Mouse (Mus musculus): ENCODE results near the gene Limd1. TPM values are rescaled to one million over a fixed set of nuclear protein-coding genes. Genes with fewer than 3 reads are reported as not detected.

Gene Limd1
- polyA plus RNA-seq, 1 experiment from 2014 or later, result 48.3 TPM

DNA sequence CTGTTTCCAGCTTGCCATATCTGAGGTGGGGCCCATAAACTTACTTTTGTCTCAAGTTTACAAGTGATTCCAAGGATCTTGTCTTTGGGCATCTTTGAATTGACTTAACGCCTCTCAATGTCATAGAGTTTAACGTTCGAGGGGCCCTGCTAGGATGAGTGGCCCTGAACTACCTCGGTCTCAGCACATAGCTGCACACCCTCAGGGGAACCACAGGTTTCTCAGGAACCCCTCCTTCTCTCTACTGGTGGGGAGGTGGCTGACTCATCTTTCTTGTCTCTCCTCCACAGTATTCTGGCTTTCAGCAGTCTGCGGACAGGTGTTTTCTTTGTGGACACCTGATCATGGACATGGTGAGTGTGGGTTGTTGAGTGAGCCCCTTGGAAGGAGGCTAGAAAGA, 32.4 kb downstream of the Limd1 start:
- H3K27ac ChIP-seq (replicated peaks; ENCODE audit: low read depth, low read length), result no peak overlapping the region
- H3K9me3 ChIP-seq (replicated peaks; ENCODE audit: control insufficient read depth, low read length), result no peaks in the 10 kb centered on the region
- 91% methylated on average over 5 of the region's 5 CpGs for WGBS
- no peaks in the 10 kb centered on the region for H3K36me3 ChIP-seq (replicated peaks; ENCODE audit: control insufficient read depth, insufficient read depth, low read depth, low read length)
- H3K4me1 ChIP-seq (ENCODE audit: control insufficient read depth, insufficient read depth, low read length), result no peaks in the 10 kb centered on the region
- H3K27me3 ChIP-seq (ENCODE audit: control insufficient read depth, insufficient read depth, low read length), result no peaks in the 10 kb centered on the region
- H3K4me2 ChIP-seq (ENCODE audit: low read depth, low read length), result no peak overlapping the region
- no peak for DNase-seq (ENCODE audit: low spot score)
- no peak overlapping the region for H3K4me3 ChIP-seq (ENCODE audit: low read depth, low read length)
- no peak for ATAC-seq (replicated peaks; ENCODE audit: insufficient number of reproducible peaks, low FRiP score, low TSS enrichment, low read depth)
- H3K9ac ChIP-seq (replicated peaks; ENCODE audit: low read length), result no peak overlapping the region

DNA sequence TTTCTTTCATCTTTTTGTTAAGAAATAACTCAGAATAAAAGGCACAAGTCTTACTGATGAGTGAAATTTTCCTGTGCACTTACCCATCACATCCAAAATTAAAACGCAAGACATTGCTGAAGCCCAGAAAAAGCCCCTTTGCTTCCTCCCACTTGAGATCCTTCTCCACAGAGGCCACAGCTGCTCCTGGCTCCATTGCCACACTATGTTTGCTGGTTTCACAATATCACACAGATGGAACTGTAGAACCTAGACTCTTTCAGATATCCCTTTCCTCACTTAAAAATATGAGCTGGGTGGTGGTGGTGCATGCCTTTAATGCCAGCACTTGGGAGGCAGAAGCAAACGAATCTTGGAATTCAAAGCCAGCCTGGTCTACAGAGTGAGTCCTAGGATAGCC, 34.0 kb downstream of the Limd1 start:
- no peaks in the 10 kb centered on the region for H3K9me3 ChIP-seq (replicated peaks; ENCODE audit: control insufficient read depth, low read length)
- peaks cover 6% of the 10 kb centered on the region; the same call in 1 of the 2 replicates for H3K36me3 ChIP-seq (replicated peaks; ENCODE audit: control insufficient read depth, insufficient read depth, low read depth, low read length)
- H3K27ac ChIP-seq (replicated peaks; ENCODE audit: low read depth, low read length), result no peak overlapping the region
- DNase-seq (ENCODE audit: low spot score) (no peak), ATAC-seq (replicated peaks; ENCODE audit: insufficient number of reproducible peaks, low FRiP score, low TSS enrichment, low read depth) (no peak)
- H3K9ac ChIP-seq (replicated peaks; ENCODE audit: low read length), result no peak overlapping the region
- H3K4me2 ChIP-seq (ENCODE audit: low read depth, low read length), result no peak overlapping the region
- no peaks in the 10 kb centered on the region for H3K4me1 ChIP-seq (ENCODE audit: control insufficient read depth, insufficient read depth, low read length)
- H3K4me3 ChIP-seq (ENCODE audit: low read depth, low read length), result no peak overlapping the region
- no peaks in the 10 kb centered on the region for H3K27me3 ChIP-seq (ENCODE audit: control insufficient read depth, insufficient read depth, low read length)
- 84% methylated on average over 2 of the region's 2 CpGs for WGBS

DNA sequence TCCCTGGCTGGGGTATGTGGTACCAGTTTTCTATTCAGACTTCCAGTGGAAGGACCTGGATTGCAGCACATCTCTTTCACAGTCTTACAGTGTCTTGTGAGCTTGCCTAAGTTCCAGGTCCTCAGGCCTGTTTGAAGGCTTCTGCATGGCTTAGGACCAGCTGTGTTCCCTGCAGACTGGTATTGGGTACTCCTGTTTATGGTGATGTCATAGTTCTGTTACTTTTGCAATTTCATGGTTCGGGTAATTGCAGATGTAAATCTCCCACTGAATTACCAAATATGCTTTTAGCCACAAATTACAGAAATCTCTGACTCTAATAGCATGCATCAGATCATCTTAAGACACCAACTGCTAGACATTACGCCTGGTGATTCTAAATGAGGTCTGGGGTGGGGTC, 36.6 kb downstream of the Limd1 start:
- H3K4me3 ChIP-seq (ENCODE audit: low read depth, low read length), result no peak overlapping the region
- no peaks in the 10 kb centered on the region for H3K27me3 ChIP-seq (ENCODE audit: control insufficient read depth, insufficient read depth, low read length)
- DNase-seq (ENCODE audit: low spot score), result no peak
- H3K9me3 ChIP-seq (replicated peaks; ENCODE audit: control insufficient read depth, low read length), result no peaks in the 10 kb centered on the region
- H3K36me3 ChIP-seq (replicated peaks; ENCODE audit: control insufficient read depth, insufficient read depth, low read depth, low read length), result peaks cover 13% of the 10 kb centered on the region
- no peak for ATAC-seq (replicated peaks; ENCODE audit: insufficient number of reproducible peaks, low FRiP score, low TSS enrichment, low read depth)
- 84% methylated on average over 2 of the region's 2 CpGs for WGBS
- H3K27ac ChIP-seq (replicated peaks; ENCODE audit: low read depth, low read length), result no peak overlapping the region
- H3K4me2 ChIP-seq (ENCODE audit: low read depth, low read length), result no peak overlapping the region
- no peaks in the 10 kb centered on the region for H3K4me1 ChIP-seq (ENCODE audit: control insufficient read depth, insufficient read depth, low read length)
- H3K9ac ChIP-seq (replicated peaks; ENCODE audit: low read length), result no peak overlapping the region

DNA sequence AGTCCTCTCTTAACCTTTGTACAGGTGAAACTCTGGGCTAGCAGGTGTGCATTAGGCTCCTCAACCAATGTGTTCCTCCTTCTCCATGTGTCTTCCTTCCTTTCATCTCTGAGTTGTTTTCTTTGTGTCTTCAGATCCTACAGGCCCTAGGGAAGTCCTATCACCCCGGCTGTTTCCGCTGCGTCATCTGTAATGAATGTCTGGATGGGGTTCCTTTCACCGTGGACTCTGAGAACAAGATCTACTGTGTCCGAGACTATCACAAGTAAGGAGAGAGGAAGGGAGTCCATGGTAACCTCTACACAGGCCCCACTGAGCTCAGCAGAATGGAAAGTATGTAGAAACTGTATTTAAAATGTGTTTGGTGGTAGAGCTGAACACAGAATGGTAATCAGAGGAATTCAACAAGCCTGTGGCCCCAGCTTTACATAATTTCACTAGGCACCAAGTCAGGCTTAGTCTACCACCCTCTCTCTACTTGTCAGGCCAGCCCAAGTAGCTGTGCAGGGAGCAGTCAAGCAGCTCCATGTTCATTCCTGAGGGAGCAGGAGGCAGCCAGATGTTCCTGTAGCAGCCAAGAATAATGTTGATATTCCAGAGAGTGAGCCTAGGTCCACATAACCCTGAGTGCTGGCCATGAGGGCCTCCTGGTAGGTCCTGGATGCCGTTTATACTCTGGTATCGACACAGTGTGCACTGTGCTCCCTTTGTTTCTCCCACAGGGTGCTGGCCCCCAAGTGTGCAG, 38.3 kb downstream of the Limd1 start:
- DNase-seq (ENCODE audit: low spot score) (no peak), ATAC-seq (replicated peaks; ENCODE audit: insufficient number of reproducible peaks, low FRiP score, low TSS enrichment, low read depth) (no peak)
- 95% methylated on average over 7 of the region's 7 CpGs for WGBS
- no peak overlapping the region for H3K27ac ChIP-seq (replicated peaks; ENCODE audit: low read depth, low read length)
- no peak overlapping the region for H3K4me2 ChIP-seq (ENCODE audit: low read depth, low read length)
- H3K36me3 ChIP-seq (replicated peaks; ENCODE audit: control insufficient read depth, insufficient read depth, low read depth, low read length), result peaks cover 15% of the 10 kb centered on the region
- no peaks in the 10 kb centered on the region for H3K4me1 ChIP-seq (ENCODE audit: control insufficient read depth, insufficient read depth, low read length)
- H3K4me3 ChIP-seq (ENCODE audit: low read depth, low read length), result no peak overlapping the region
- H3K9ac ChIP-seq (replicated peaks; ENCODE audit: low read length), result no peak overlapping the region
- H3K27me3 ChIP-seq (ENCODE audit: control insufficient read depth, insufficient read depth, low read length), result no peaks in the 10 kb centered on the region
- no peaks in the 10 kb centered on the region for H3K9me3 ChIP-seq (replicated peaks; ENCODE audit: control insufficient read depth, low read length)

DNA sequence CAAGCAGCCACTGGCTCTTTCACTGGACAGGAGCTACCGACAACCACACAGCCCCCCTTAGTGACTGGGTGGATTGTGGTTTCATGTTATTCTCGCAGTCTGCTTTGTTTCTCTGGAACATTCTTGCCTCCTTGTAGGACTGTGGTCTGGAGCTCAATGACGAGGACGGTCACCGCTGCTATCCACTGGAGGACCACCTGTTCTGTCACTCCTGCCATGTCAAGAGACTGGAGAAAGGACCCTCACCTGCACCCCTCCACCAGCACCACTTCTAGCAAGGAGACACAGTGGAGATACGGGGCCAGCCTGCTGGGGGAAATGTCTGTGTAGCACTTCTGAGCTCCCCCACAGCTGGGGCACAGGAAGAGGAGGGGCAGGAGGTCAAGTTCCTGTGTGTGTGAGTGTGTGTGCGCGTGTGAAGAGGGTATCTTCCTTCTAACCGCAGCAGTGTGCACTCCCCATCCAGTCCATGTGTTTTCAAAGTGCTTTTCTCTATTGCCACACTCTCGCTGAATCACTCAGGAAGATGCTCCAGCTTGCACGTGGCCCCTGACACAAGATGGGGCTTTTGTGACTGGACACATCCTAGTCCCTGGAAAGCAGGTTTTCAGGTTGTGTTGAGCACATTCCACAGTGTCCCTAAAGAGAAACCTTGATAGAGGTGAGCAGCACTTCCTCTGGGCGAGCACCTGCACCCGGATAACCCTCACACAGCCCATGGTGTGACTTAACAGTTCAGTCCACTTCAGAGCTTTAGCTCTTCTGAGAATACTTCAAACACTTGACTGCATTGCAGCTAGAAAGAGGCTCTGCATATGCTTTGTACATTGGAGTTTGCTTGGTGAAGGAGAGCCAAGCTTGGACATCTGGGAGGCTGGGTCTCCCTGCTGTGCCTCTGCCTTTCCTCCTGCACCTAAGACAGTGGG, 40.7 kb downstream of the Limd1 start:
- WGBS, result 84% methylated on average over 13 of the region's 13 CpGs
- no peak for ATAC-seq (replicated peaks; ENCODE audit: insufficient number of reproducible peaks, low FRiP score, low TSS enrichment, low read depth)
- DNase-seq (ENCODE audit: low spot score), result no peak
- Histone ChIP-seq H3K27me3 (ENCODE audit: control insufficient read depth, insufficient read depth, low read length) (no peaks in the 10 kb centered on the region), H3K4me3 (ENCODE audit: low read depth, low read length) (no peak overlapping the region), H3K9ac (replicated peaks; ENCODE audit: low read length) (no peak overlapping the region), H3K9me3 (replicated peaks; ENCODE audit: control insufficient read depth, low read length) (no peaks in the 10 kb centered on the region), H3K27ac (replicated peaks; ENCODE audit: low read depth, low read length) (no peak overlapping the region), H3K4me2 (ENCODE audit: low read depth, low read length) (no peak overlapping the region), H3K4me1 (ENCODE audit: control insufficient read depth, insufficient read depth, low read length) (no peaks in the 10 kb centered on the region), H3K36me3 (replicated peaks; ENCODE audit: control insufficient read depth, insufficient read depth, low read depth, low read length) (peaks cover 15% of the 10 kb centered on the region)

DNA sequence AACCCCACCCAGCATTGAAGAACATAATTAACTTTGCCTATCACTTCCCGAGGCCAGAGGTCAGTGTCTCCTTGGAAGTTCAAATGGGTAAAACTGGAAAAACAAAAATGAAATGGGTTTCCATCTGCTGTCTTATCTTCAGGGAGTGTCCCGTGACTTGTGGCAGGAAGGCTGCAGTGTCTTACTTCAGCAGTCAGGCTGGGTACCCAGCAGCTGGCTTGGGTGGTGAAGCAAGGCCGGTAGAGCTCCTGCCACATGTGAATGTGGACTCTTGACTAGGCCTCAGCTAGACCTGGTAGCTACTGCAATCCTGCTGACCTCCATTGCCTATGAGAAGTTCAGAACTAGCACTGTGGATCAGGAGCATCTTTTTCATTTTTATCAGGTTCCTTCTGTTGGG, 42.2 kb downstream of the Limd1 start:
- DNase-seq (ENCODE audit: low spot score) (no peak), ATAC-seq (replicated peaks; ENCODE audit: insufficient number of reproducible peaks, low FRiP score, low TSS enrichment, low read depth) (no peak)
- Histone ChIP-seq H3K27me3 (ENCODE audit: control insufficient read depth, insufficient read depth, low read length) (no peaks in the 10 kb centered on the region), H3K9me3 (replicated peaks; ENCODE audit: control insufficient read depth, low read length) (no peaks in the 10 kb centered on the region), H3K27ac (replicated peaks; ENCODE audit: low read depth, low read length) (no peak overlapping the region), H3K36me3 (replicated peaks; ENCODE audit: control insufficient read depth, insufficient read depth, low read depth, low read length) (peaks cover 15% of the 10 kb centered on the region), H3K4me3 (ENCODE audit: low read depth, low read length) (no peak overlapping the region), H3K9ac (replicated peaks; ENCODE audit: low read length) (no peak overlapping the region), H3K4me1 (ENCODE audit: control insufficient read depth, insufficient read depth, low read length) (no peaks in the 10 kb centered on the region), H3K4me2 (ENCODE audit: low read depth, low read length) (no peak overlapping the region)
- 84% methylated on average over 3 of the region's 3 CpGs for WGBS

DNA sequence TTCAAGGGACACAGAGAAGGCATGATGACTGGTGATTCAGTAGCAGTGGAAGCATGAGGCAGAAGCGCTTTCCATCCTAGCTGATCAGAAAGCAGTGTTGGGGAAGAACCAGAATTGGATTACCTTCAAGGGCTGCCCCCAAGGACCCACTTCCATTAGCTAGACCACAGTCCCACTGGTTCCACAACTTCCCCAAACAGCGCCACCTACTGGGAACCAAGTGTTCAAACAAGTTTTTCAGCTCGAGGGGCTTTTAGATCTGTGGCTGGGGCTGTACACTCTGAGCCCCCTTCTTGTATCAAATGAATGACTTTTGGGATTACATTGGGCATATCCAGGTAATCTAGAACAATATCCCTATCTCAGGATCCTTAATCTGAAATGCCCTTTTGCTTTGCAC, 45.2 kb downstream of the Limd1 start:
- H3K4me2 ChIP-seq (ENCODE audit: low read depth, low read length), result no peak overlapping the region
- DNase-seq (ENCODE audit: low spot score), result peak; percentile 51
- no peak overlapping the region for H3K27ac ChIP-seq (replicated peaks; ENCODE audit: low read depth, low read length)
- H3K4me3 ChIP-seq (ENCODE audit: low read depth, low read length), result no peak overlapping the region
- no peak for ATAC-seq (replicated peaks; ENCODE audit: insufficient number of reproducible peaks, low FRiP score, low TSS enrichment, low read depth)
- no peaks in the 10 kb centered on the region for H3K4me1 ChIP-seq (ENCODE audit: control insufficient read depth, insufficient read depth, low read length)
- H3K9me3 ChIP-seq (replicated peaks; ENCODE audit: control insufficient read depth, low read length), result no peaks in the 10 kb centered on the region
- H3K36me3 ChIP-seq (replicated peaks; ENCODE audit: control insufficient read depth, insufficient read depth, low read depth, low read length), result peaks cover 10% of the 10 kb centered on the region; the same call in 1 of the 2 replicates
- H3K9ac ChIP-seq (replicated peaks; ENCODE audit: low read length), result no peak overlapping the region
- 33% methylated on average over 3 of the region's 3 CpGs for WGBS
- H3K27me3 ChIP-seq (ENCODE audit: control insufficient read depth, insufficient read depth, low read length), result no peaks in the 10 kb centered on the region

DNA sequence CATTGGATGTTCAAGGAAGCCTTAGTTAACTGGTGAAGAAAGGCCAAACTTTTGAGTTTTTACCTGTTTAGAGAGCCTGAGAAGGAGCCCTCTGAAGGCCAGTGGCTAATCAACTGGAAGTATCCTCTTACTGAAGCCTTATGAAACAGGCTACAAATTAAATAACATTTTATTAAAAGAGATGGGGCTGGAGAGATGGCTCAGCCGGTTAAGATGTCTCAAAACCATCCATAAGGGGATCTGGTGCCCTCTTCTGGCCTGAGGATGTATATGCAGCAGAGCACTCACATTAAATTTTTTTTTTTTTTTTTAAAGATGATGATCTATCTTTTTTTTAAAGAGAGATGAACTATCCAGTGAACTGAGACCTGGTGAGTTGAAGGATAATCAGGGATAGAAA, 46.6 kb downstream of the Limd1 start:
- Histone ChIP-seq H3K4me1 (ENCODE audit: control insufficient read depth, insufficient read depth, low read length) (no peaks in the 10 kb centered on the region), H3K9me3 (replicated peaks; ENCODE audit: control insufficient read depth, low read length) (no peaks in the 10 kb centered on the region), H3K4me2 (ENCODE audit: low read depth, low read length) (no peak overlapping the region), H3K4me3 (ENCODE audit: low read depth, low read length) (no peak overlapping the region), H3K9ac (replicated peaks; ENCODE audit: low read length) (no peak overlapping the region), H3K27ac (replicated peaks; ENCODE audit: low read depth, low read length) (no peak overlapping the region), H3K36me3 (replicated peaks; ENCODE audit: control insufficient read depth, insufficient read depth, low read depth, low read length) (0 out of 2 replicates have a peak, but pooled peaks cover 2% of the 10 kb centered on the region), H3K27me3 (ENCODE audit: control insufficient read depth, insufficient read depth, low read length) (no peaks in the 10 kb centered on the region)
- WGBS, result 4% methylated on average over 1 of the region's 1 CpGs
- DNase-seq (ENCODE audit: low spot score), result peak; percentile 79
- no peak for ATAC-seq (replicated peaks; ENCODE audit: insufficient number of reproducible peaks, low FRiP score, low TSS enrichment, low read depth)

All from embryonic facial prominence, embryonic 11.5 days (tissue).